Mouse (Mus musculus) heart, postnatal 0 days (tissue): Measurements from ENCODE around the gene D1Ertd622e.

Source experiments
- CTCF ChIP-seq: IDR thresholded peaks from 2 replicates; pipeline ENCODE4 v1.5.1; 2016; ENCODE audit warnings: antibody characterized with exemption, control low read depth, low read depth
- EP300 ChIP-seq: IDR thresholded peaks from 2 replicates; pipeline ENCODE4 v1.6.1; 2016; ENCODE audit warnings: antibody characterized with exemption, low read depth

DNA sequence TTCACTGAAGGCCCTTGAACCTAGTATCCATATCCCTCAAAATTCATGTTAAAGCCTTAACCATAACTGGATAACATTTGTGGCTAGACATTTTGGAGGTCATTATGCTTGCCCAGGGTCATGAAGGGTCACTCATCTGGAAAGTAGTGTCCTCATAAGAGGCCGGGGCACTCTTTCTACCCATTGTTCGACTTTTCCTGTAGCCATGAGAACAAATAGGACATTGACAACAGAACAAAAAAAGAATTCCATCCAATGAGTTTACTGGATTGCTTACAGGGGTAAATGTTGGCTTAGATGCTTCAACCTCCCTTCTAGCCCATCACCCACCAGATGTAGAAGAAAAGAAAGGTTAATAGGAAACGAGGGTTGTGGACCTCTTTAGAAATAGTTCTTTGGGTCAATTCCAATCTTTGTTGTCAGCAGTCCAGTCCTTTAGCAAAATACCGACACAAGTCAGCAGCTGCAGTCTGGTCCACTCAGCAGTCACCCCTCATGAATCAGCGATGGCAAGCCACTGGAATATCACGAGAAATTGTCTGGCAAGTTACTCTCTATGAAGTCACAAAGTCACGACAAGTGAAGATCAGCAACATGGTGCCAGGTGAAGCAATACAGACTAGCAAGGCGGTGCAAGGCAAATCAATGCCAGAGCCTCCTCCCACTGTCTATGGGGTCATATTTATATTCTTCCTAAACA is 42.1 kb downstream of the D1Ertd622e start:
- TF ChIP-seq CTCF: no peak
- TF ChIP-seq EP300: no peak
